Mouse (Mus musculus): ENCODE results near the gene Rbfox3. TPM values are rescaled to one million over a fixed set of nuclear protein-coding genes. Genes with fewer than 3 reads are reported as not detected.

Rbfox3 gene
- polyA plus RNA-seq, 1 experiment from 2014 or later = 0.82 TPM

DNA sequence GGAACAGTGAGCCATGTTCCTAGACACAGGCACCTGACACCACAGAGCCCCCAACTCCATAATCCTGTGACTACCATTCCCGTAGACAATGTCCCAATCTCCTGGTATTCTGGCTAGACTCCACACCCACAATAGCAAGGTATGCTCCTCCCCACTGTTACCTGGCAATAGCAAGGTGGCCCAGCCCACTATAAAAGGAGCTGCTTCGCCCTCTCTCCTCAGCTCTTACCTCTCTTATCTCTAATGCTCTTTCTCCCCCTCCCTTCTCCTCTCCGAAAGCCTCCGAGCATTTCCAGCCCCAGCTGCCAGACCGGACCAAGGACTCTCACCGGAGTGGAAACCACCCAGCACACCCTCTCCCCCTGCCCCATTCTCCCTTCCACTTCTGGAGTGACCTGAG is 189.5 kb downstream of the Rbfox3 start:
- no peaks in the 10 kb centered on the region for H3K27me3 ChIP-seq (ENCODE audit: insufficient read depth, low read length)
- no peak overlapping the region for H3K9ac ChIP-seq (ENCODE audit: low read depth, low read length)
- H3K4me2 ChIP-seq (ENCODE audit: low read length) = no peak overlapping the region
- ATAC-seq (replicated peaks; ENCODE audit: low FRiP score, low read depth) (no peak), DNase-seq (ENCODE audit: low spot score) (no peak)
- H3K27ac ChIP-seq = no peak overlapping the region
- H3K4me1 ChIP-seq (replicated peaks; ENCODE audit: insufficient read depth, low read length) = no peaks in the 10 kb centered on the region
- H3K9me3 ChIP-seq (replicated peaks; ENCODE audit: low read length) = no peaks in the 10 kb centered on the region
- no peaks in the 10 kb centered on the region for H3K36me3 ChIP-seq (ENCODE audit: insufficient read depth, low read length)
- no peak overlapping the region for H3K4me3 ChIP-seq (replicated peaks; ENCODE audit: low read depth, low read length)
- 57% methylated on average over 6 of the region's 6 CpGs for WGBS
- TF ChIP-seq CTCF (IDR thresholded peaks at IDR 0.05; ENCODE audit: low read depth) = no peak

DNA sequence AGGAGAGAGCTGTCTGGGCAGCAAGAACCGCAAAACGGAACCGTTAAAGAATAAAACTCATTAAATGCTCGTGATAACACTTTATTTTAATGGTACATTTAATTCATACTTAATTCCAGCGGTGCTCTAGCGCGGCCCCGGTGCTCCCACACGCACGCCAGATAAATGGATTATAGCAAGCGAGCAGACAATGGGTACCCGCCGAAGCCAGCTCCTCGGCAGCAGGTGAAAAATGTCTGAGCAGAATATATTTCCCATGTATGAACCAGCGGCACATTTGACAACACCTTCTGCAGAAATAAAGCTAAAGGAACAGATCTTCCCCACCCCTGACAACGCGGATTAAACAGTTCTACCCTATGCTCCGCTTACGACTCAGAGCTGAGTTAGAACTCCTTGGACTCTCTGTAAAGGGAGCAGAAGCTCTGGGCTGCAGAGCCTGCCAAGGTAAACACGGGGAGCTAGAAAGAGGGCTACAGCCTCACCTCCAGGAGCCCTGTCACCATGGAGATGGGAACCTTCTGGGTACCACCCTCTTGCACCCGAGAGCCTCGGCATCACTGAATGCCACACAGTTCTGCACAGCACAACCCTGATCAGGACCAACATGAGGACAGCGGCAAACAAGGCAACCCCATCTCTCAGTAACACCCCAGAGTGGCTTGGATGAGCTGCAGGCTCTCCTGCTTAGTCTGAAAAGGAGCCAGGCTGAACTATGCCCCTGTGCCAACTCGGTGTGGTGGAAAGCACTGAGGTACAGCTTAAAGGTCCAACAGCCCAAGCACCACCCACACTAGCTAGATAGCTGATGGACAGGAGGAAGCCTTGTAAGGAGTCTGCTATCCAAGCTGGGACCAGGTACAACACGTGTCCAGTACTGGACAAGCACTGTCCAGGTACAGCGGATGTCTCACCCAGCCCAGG is 196.5 kb downstream of the Rbfox3 start:
- whole genome bisulfite sequencing = 83% methylated on average over 26 of the region's 26 CpGs
- Histone ChIP-seq H3K27ac (no peak overlapping the region), H3K36me3 (ENCODE audit: insufficient read depth, low read length) (no peaks in the 10 kb centered on the region), H3K27me3 (ENCODE audit: insufficient read depth, low read length) (no peaks in the 10 kb centered on the region), H3K4me3 (replicated peaks; ENCODE audit: low read depth, low read length) (no peak overlapping the region), H3K4me1 (replicated peaks; ENCODE audit: insufficient read depth, low read length) (no peaks in the 10 kb centered on the region), H3K9me3 (replicated peaks; ENCODE audit: low read length) (no peaks in the 10 kb centered on the region), H3K9ac (ENCODE audit: low read depth, low read length) (no peak overlapping the region), H3K4me2 (ENCODE audit: low read length) (no peak overlapping the region)
- DNase-seq (ENCODE audit: low spot score) = no peak
- no peak for TF ChIP-seq CTCF (IDR thresholded peaks at IDR 0.05; ENCODE audit: low read depth)
- ATAC-seq (replicated peaks; ENCODE audit: low FRiP score, low read depth) = no peak

DNA sequence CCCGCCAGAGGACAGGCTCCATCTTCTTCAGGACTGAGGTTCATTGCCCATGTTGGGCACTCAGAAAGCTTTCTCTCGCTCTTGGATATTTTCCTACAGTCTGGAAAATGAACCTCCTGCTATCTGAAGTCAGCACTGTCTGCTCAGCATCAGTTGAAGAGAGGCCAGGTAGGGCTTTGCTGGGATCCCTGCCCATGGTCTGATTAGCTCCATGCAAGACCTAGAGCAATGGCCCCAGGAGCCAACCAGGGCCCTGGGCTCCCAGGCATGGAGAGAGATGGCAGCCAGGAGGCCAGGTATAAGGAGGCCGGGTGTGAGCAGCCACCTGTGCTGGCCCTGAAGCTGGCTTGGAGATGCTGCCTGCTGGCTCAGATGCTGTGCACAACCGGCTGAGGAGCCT is 198.6 kb downstream of the Rbfox3 start:
- Histone ChIP-seq H3K4me2 (ENCODE audit: low read length) (no peak overlapping the region), H3K9ac (ENCODE audit: low read depth, low read length) (no peak overlapping the region), H3K4me3 (replicated peaks; ENCODE audit: low read depth, low read length) (no peak overlapping the region), H3K36me3 (ENCODE audit: insufficient read depth, low read length) (no peaks in the 10 kb centered on the region), H3K4me1 (replicated peaks; ENCODE audit: insufficient read depth, low read length) (no peaks in the 10 kb centered on the region), H3K9me3 (replicated peaks; ENCODE audit: low read length) (no peaks in the 10 kb centered on the region), H3K27me3 (ENCODE audit: insufficient read depth, low read length) (no peaks in the 10 kb centered on the region), H3K27ac (no peak overlapping the region)
- 72% methylated on average over 4 of the region's 4 CpGs for WGBS
- ATAC-seq (replicated peaks; ENCODE audit: low FRiP score, low read depth) (no peak), DNase-seq (ENCODE audit: low spot score) (no peak)
- TF ChIP-seq CTCF (IDR thresholded peaks at IDR 0.05; ENCODE audit: low read depth) = no peak

DNA sequence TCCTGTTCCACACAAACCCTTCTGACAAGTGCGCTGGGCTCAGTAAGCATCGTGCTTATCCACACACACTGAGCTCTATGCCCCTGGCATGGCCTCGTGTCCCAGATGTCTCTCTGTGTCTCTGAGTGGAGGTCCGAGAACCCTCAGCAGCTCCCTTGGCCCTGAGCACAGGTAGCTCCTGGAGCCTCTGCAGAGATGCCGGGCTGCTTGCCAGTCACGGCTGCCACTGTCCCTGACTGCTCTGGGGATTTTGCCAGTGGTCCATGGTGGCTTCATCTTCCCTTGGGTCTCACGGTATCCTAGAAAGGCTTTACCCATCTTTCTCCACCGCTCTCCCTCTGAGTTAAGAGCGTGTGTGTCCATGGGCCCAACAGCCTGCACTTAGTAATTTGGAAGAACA is 199.3 kb downstream of the Rbfox3 start:
- no peaks in the 10 kb centered on the region for H3K4me1 ChIP-seq (replicated peaks; ENCODE audit: insufficient read depth, low read length)
- H3K27me3 ChIP-seq (ENCODE audit: insufficient read depth, low read length) = no peaks in the 10 kb centered on the region
- ATAC-seq (replicated peaks; ENCODE audit: low FRiP score, low read depth) (no peak), DNase-seq (ENCODE audit: low spot score) (no peak)
- H3K36me3 ChIP-seq (ENCODE audit: insufficient read depth, low read length) = no peaks in the 10 kb centered on the region
- no peaks in the 10 kb centered on the region for H3K9me3 ChIP-seq (replicated peaks; ENCODE audit: low read length)
- H3K9ac ChIP-seq (ENCODE audit: low read depth, low read length) = no peak overlapping the region
- no peak overlapping the region for H3K4me2 ChIP-seq (ENCODE audit: low read length)
- 77% methylated on average over 9 of the region's 9 CpGs for WGBS
- no peak overlapping the region for H3K27ac ChIP-seq
- TF ChIP-seq CTCF (IDR thresholded peaks at IDR 0.05; ENCODE audit: low read depth) = no peak
- no peak overlapping the region for H3K4me3 ChIP-seq (replicated peaks; ENCODE audit: low read depth, low read length)

DNA sequence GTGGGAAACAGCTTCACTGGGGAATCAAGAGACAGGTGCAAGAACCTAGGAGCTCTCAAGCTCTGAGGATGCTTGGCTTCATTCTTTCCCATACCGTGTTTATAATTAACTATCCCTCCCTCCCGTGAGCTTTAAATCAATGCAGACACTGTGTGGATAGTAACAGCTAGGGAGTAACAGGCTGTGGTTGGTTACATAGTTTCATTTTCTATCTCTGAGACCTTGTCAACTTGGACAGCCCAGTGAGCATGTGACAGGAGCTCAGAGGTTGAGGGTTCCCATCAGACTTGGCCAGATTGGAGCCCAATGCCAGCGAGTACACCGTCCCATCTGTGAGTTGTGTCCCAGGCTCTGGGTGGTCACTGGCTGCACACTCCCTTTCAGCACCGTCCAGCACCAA is 201.4 kb downstream of the Rbfox3 start:
- Histone ChIP-seq H3K4me2 (ENCODE audit: low read length) (no peak overlapping the region), H3K9me3 (replicated peaks; ENCODE audit: low read length) (no peaks in the 10 kb centered on the region), H3K27ac (no peak overlapping the region), H3K36me3 (ENCODE audit: insufficient read depth, low read length) (no peaks in the 10 kb centered on the region), H3K4me1 (replicated peaks; ENCODE audit: insufficient read depth, low read length) (no peaks in the 10 kb centered on the region), H3K4me3 (replicated peaks; ENCODE audit: low read depth, low read length) (no peak overlapping the region), H3K9ac (ENCODE audit: low read depth, low read length) (no peak overlapping the region), H3K27me3 (ENCODE audit: insufficient read depth, low read length) (no peaks in the 10 kb centered on the region)
- no peak for DNase-seq (ENCODE audit: low spot score)
- no peak for TF ChIP-seq CTCF (IDR thresholded peaks at IDR 0.05; ENCODE audit: low read depth)
- ATAC-seq (replicated peaks; ENCODE audit: low FRiP score, low read depth) = no peak
- WGBS = 63% methylated on average over 5 of the region's 5 CpGs

DNA sequence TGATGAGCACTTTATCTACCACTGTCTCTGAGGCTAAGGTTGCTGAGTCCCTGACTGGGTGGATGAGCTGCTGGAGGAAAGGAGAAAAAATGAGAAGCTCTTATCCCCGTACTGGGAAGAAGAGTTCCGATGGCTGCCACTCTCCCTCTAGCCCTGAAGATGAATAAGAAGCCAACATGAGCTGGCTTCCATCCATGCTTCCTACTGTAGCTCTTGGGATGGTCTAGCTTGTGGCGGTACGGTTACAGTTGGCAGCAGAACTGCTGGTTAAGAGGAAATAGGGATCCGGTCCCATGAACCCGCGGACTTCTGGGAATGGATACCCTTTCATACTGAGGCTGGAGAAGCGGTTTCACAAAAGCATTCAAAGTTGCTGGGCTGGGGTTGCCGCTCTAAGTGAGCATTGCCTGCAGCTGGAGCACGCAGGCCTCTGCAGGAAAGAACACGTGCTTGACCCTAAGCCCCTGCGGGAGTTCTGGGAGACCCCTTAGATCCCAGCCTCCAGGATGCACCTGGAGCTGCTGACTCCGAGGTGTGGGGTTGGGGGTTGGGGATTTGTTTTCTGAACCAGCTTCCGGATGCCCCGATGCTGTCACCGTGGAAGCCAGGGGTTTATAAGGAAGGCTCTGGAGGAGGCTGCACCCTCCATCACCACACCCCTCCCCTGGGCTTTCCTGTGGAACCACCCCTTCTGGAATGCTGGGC is 215.0 kb downstream of the Rbfox3 start:
- H3K27ac ChIP-seq = no peak overlapping the region
- H3K4me1 ChIP-seq (replicated peaks; ENCODE audit: insufficient read depth, low read length) = no peaks in the 10 kb centered on the region
- no peaks in the 10 kb centered on the region for H3K27me3 ChIP-seq (ENCODE audit: insufficient read depth, low read length)
- ATAC-seq (replicated peaks; ENCODE audit: low FRiP score, low read depth) (no peak), DNase-seq (ENCODE audit: low spot score) (no peak)
- no peak overlapping the region for H3K9ac ChIP-seq (ENCODE audit: low read depth, low read length)
- H3K9me3 ChIP-seq (replicated peaks; ENCODE audit: low read length) = no peaks in the 10 kb centered on the region
- H3K4me3 ChIP-seq (replicated peaks; ENCODE audit: low read depth, low read length) = no peak overlapping the region
- 50% methylated on average over 16 of the region's 16 CpGs for WGBS
- no peak for TF ChIP-seq CTCF (IDR thresholded peaks at IDR 0.05; ENCODE audit: low read depth)
- no peaks in the 10 kb centered on the region for H3K36me3 ChIP-seq (ENCODE audit: insufficient read depth, low read length)
- no peak overlapping the region for H3K4me2 ChIP-seq (ENCODE audit: low read length)

All from kidney, postnatal 0 days (tissue).